Mouse (Mus musculus) lung, postnatal 25 days (tissue): Measurements from ENCODE around the gene Dgkq.
A peak's percentile ranks its signal among the peaks of the same experiment; 100 is the strongest.

ENCODE experiments used
- DNase-seq: peaks from one replicate; pipeline ENCODE4 v3.0.0; 2022; ENCODE audit warnings: low spot score

Gene Dgkq

GRCm38 (mm10) chr5:108668977-108669936 is at the start of gene Dgkq:
Gene Dgkq (minus strand): TSS chr5:108669672.
- peak; percentile 92 for DNase-seq

GRCm38 (mm10) chr5:108718051-108718450 is 48.6 kb upstream of the Dgkq start:
- no peak for DNase-seq

GRCm38 (mm10) chr5:108715974-108716373 is 46.5 kb upstream of the Dgkq start:
- no peak for DNase-seq

GRCm38 (mm10) chr5:108714149-108714548 is 44.7 kb upstream of the Dgkq start:
- DNase-seq: peak; percentile 32

GRCm38 (mm10) chr5:108713691-108714090 is 44.2 kb upstream of the Dgkq start:
- no peak for DNase-seq

- DNase-seq: no peak
These were observed 43.6 kb upstream of the Dgkq start for GRCm38 (mm10) chr5:108713096-108713495.

GRCm38 (mm10) chr5:108711968-108712367 is 42.5 kb upstream of the Dgkq start:
- DNase-seq: no peak

- DNase-seq: no peak
These were observed 39.7 kb upstream of the Dgkq start for GRCm38 (mm10) chr5:108708981-108709731.

- no peak for DNase-seq
These were observed 38.9 kb upstream of the Dgkq start for GRCm38 (mm10) chr5:108708419-108708818.

- DNase-seq: no peak
These were observed 38.3 kb upstream of the Dgkq start for GRCm38 (mm10) chr5:108707758-108708157.

GRCm38 (mm10) chr5:108703754-108704626 is 34.5 kb upstream of the Dgkq start:
- no peak for DNase-seq

- DNase-seq: no peak
These were observed 32.0 kb upstream of the Dgkq start for GRCm38 (mm10) chr5:108701341-108702021.

- DNase-seq: no peak
These were observed 30.9 kb upstream of the Dgkq start for GRCm38 (mm10) chr5:108700346-108700745.

- no peak for DNase-seq
These were observed 27.9 kb upstream of the Dgkq start for GRCm38 (mm10) chr5:108697341-108697753.

- no peak for DNase-seq
These were observed 27.1 kb upstream of the Dgkq start for GRCm38 (mm10) chr5:108696542-108696941.

- DNase-seq: no peak
These were observed 26.4 kb upstream of the Dgkq start for GRCm38 (mm10) chr5:108695861-108696260.

GRCm38 (mm10) chr5:108694352-108695261 is 25.1 kb upstream of the Dgkq start:
- DNase-seq: peak; percentile 37

GRCm38 (mm10) chr5:108693872-108694288 is 24.4 kb upstream of the Dgkq start:
- DNase-seq: peak; percentile 89

GRCm38 (mm10) chr5:108692271-108692670 is 22.8 kb upstream of the Dgkq start, which contains the start of gene Fgfrl1:
Gene Fgfrl1 (plus strand): TSS chr5:108692382.
- peak; percentile 68 for DNase-seq

- no peak for DNase-seq
These were observed 21.7 kb upstream of the Dgkq start for GRCm38 (mm10) chr5:108691152-108691551.
